Mouse (Mus musculus): ENCODE results near the gene Lipc. TPM values are rescaled to one million over a fixed set of nuclear protein-coding genes. Genes with fewer than 3 reads are reported as not detected.

The Lipc gene
- polyA plus RNA-seq, 1 experiment from 2014 or later, result not detected

GRCm38 (mm10) chr9:70795439-70795757, 156.6 kb downstream of the Lipc start:
- Histone ChIP-seq H3K9ac (ENCODE audit: low read depth, low read length) (no peak overlapping the region), H3K36me3 (ENCODE audit: control insufficient read depth, insufficient read depth, low read length) (no peaks in the 10 kb centered on the region), H3K27ac (ENCODE audit: low read depth, low read length) (no peak overlapping the region), H3K27me3 (ENCODE audit: control insufficient read depth, insufficient read depth, low read length) (no peaks in the 10 kb centered on the region), H3K9me3 (ENCODE audit: control insufficient read depth, low read length) (no peaks in the 10 kb centered on the region), H3K4me2 (replicated peaks; ENCODE audit: low read depth, low read length) (no peak overlapping the region), H3K4me1 (replicated peaks; ENCODE audit: control insufficient read depth, insufficient read depth, low read length) (no peaks in the 10 kb centered on the region), H3K4me3 (ENCODE audit: low read depth, low read length) (no peak overlapping the region)
- ATAC-seq (ENCODE audit: low FRiP score), result no peak
- WGBS, result 60% methylated on average over 2 of the region's 2 CpGs
- DNase-seq (ENCODE audit: low spot score), result no peak

- ATAC-seq (ENCODE audit: low FRiP score), result no peak
- H3K36me3 ChIP-seq (ENCODE audit: control insufficient read depth, insufficient read depth, low read length), result no peaks in the 10 kb centered on the region
- H3K4me3 ChIP-seq (ENCODE audit: low read depth, low read length), result no peak overlapping the region
- no peak for DNase-seq (ENCODE audit: low spot score)
- 78% methylated on average over 15 of the region's 15 CpGs for WGBS
- no peak overlapping the region for H3K4me2 ChIP-seq (replicated peaks; ENCODE audit: low read depth, low read length)
- H3K27me3 ChIP-seq (ENCODE audit: control insufficient read depth, insufficient read depth, low read length), result no peaks in the 10 kb centered on the region
- no peak overlapping the region for H3K9ac ChIP-seq (ENCODE audit: low read depth, low read length)
- no peaks in the 10 kb centered on the region for H3K4me1 ChIP-seq (replicated peaks; ENCODE audit: control insufficient read depth, insufficient read depth, low read length)
- H3K9me3 ChIP-seq (ENCODE audit: control insufficient read depth, low read length), result no peaks in the 10 kb centered on the region
- no peak overlapping the region for H3K27ac ChIP-seq (ENCODE audit: low read depth, low read length)
Measured at GRCm38 (mm10) chr9:70794643-70795438, 157.2 kb downstream of the Lipc start.

- Histone ChIP-seq H3K36me3 (ENCODE audit: control insufficient read depth, insufficient read depth, low read length) (no peaks in the 10 kb centered on the region), H3K4me2 (replicated peaks; ENCODE audit: low read depth, low read length) (no peak overlapping the region), H3K9me3 (ENCODE audit: control insufficient read depth, low read length) (no peaks in the 10 kb centered on the region), H3K4me1 (replicated peaks; ENCODE audit: control insufficient read depth, insufficient read depth, low read length) (no peaks in the 10 kb centered on the region), H3K27me3 (ENCODE audit: control insufficient read depth, insufficient read depth, low read length) (no peaks in the 10 kb centered on the region), H3K9ac (ENCODE audit: low read depth, low read length) (no peak overlapping the region), H3K4me3 (ENCODE audit: low read depth, low read length) (no peak overlapping the region), H3K27ac (ENCODE audit: low read depth, low read length) (no peak overlapping the region)
- ATAC-seq (ENCODE audit: low FRiP score), result no peak
- whole genome bisulfite sequencing, result 85% methylated on average over 4 of the region's 4 CpGs
- DNase-seq (ENCODE audit: low spot score), result no peak
Measured at GRCm38 (mm10) chr9:70790621-70791020, 161.4 kb downstream of the Lipc start.

GRCm38 (mm10) chr9:70788705-70789104, 163.3 kb downstream of the Lipc start:
- Histone ChIP-seq H3K27ac (ENCODE audit: low read depth, low read length) (no peak overlapping the region), H3K4me2 (replicated peaks; ENCODE audit: low read depth, low read length) (no peak overlapping the region), H3K9me3 (ENCODE audit: control insufficient read depth, low read length) (no peaks in the 10 kb centered on the region), H3K4me1 (replicated peaks; ENCODE audit: control insufficient read depth, insufficient read depth, low read length) (no peaks in the 10 kb centered on the region), H3K4me3 (ENCODE audit: low read depth, low read length) (no peak overlapping the region), H3K9ac (ENCODE audit: low read depth, low read length) (no peak overlapping the region), H3K27me3 (ENCODE audit: control insufficient read depth, insufficient read depth, low read length) (no peaks in the 10 kb centered on the region), H3K36me3 (ENCODE audit: control insufficient read depth, insufficient read depth, low read length) (no peaks in the 10 kb centered on the region)
- DNase-seq (ENCODE audit: low spot score) (no peak), ATAC-seq (ENCODE audit: low FRiP score) (no peak)
- WGBS, result 70% methylated on average over 7 of the region's 7 CpGs

GRCm38 (mm10) chr9:70782191-70782590, 169.8 kb downstream of the Lipc start:
- ATAC-seq (ENCODE audit: low FRiP score), result no peak
- H3K9ac ChIP-seq (ENCODE audit: low read depth, low read length), result no peak overlapping the region
- H3K4me3 ChIP-seq (ENCODE audit: low read depth, low read length), result no peak overlapping the region
- no peak for DNase-seq (ENCODE audit: low spot score)
- no peaks in the 10 kb centered on the region for H3K27me3 ChIP-seq (ENCODE audit: control insufficient read depth, insufficient read depth, low read length)
- H3K9me3 ChIP-seq (ENCODE audit: control insufficient read depth, low read length), result no peaks in the 10 kb centered on the region
- H3K4me2 ChIP-seq (replicated peaks; ENCODE audit: low read depth, low read length), result no peak overlapping the region
- H3K4me1 ChIP-seq (replicated peaks; ENCODE audit: control insufficient read depth, insufficient read depth, low read length), result no peaks in the 10 kb centered on the region
- H3K27ac ChIP-seq (ENCODE audit: low read depth, low read length), result no peak overlapping the region
- no peaks in the 10 kb centered on the region for H3K36me3 ChIP-seq (ENCODE audit: control insufficient read depth, insufficient read depth, low read length)
- WGBS, result 85% methylated on average over 3 of the region's 3 CpGs

GRCm38 (mm10) chr9:70775517-70775916, 176.5 kb downstream of the Lipc start:
- Histone ChIP-seq H3K27ac (ENCODE audit: low read depth, low read length) (no peak overlapping the region), H3K4me2 (replicated peaks; ENCODE audit: low read depth, low read length) (no peak overlapping the region), H3K4me1 (replicated peaks; ENCODE audit: control insufficient read depth, insufficient read depth, low read length) (no peaks in the 10 kb centered on the region), H3K4me3 (ENCODE audit: low read depth, low read length) (no peak overlapping the region), H3K27me3 (ENCODE audit: control insufficient read depth, insufficient read depth, low read length) (no peaks in the 10 kb centered on the region), H3K9ac (ENCODE audit: low read depth, low read length) (no peak overlapping the region), H3K36me3 (ENCODE audit: control insufficient read depth, insufficient read depth, low read length) (no peaks in the 10 kb centered on the region), H3K9me3 (ENCODE audit: control insufficient read depth, low read length) (no peaks in the 10 kb centered on the region)
- 94% methylated on average over 2 of the region's 2 CpGs for WGBS
- ATAC-seq (ENCODE audit: low FRiP score), result no peak
- no peak for DNase-seq (ENCODE audit: low spot score)

GRCm38 (mm10) chr9:70760974-70761373, 191.1 kb downstream of the Lipc start:
- H3K36me3 ChIP-seq (ENCODE audit: control insufficient read depth, insufficient read depth, low read length), result peaks cover 2% of the 10 kb centered on the region; the same call in 1 of the 2 replicates
- 92% methylated on average over 5 of the region's 5 CpGs for WGBS

GRCm38 (mm10) chr9:70751504-70752222, 200.4 kb downstream of the Lipc start:
- H3K9ac ChIP-seq (ENCODE audit: low read depth, low read length), result no peak overlapping the region
- H3K4me2 ChIP-seq (replicated peaks; ENCODE audit: low read depth, low read length), result no peak overlapping the region
- no peaks in the 10 kb centered on the region for H3K4me1 ChIP-seq (replicated peaks; ENCODE audit: control insufficient read depth, insufficient read depth, low read length)
- no peaks in the 10 kb centered on the region for H3K27me3 ChIP-seq (ENCODE audit: control insufficient read depth, insufficient read depth, low read length)
- no peak overlapping the region for H3K27ac ChIP-seq (ENCODE audit: low read depth, low read length)
- 93% methylated on average over 3 of the region's 3 CpGs for WGBS
- no peaks in the 10 kb centered on the region for H3K9me3 ChIP-seq (ENCODE audit: control insufficient read depth, low read length)
- ATAC-seq (ENCODE audit: low FRiP score) (no peak), DNase-seq (ENCODE audit: low spot score) (no peak)
- no peak overlapping the region for H3K4me3 ChIP-seq (ENCODE audit: low read depth, low read length)
- no peaks in the 10 kb centered on the region for H3K36me3 ChIP-seq (ENCODE audit: control insufficient read depth, insufficient read depth, low read length)

More at GRCm38 (mm10) chr9:70760974-70761373, 191.1 kb downstream of the Lipc start:
- Histone ChIP-seq H3K27me3 (ENCODE audit: control insufficient read depth, insufficient read depth, low read length) (no peaks in the 10 kb centered on the region), H3K4me2 (replicated peaks; ENCODE audit: low read depth, low read length) (no peak overlapping the region), H3K27ac (ENCODE audit: low read depth, low read length) (no peak overlapping the region), H3K4me3 (ENCODE audit: low read depth, low read length) (no peak overlapping the region), H3K9me3 (ENCODE audit: control insufficient read depth, low read length) (no peaks in the 10 kb centered on the region), H3K9ac (ENCODE audit: low read depth, low read length) (no peak overlapping the region), H3K4me1 (replicated peaks; ENCODE audit: control insufficient read depth, insufficient read depth, low read length) (no peaks in the 10 kb centered on the region)
- ATAC-seq (ENCODE audit: low FRiP score), result no peak
- no peak for DNase-seq (ENCODE audit: low spot score)
